Mouse (Mus musculus) embryonic facial prominence, embryonic 12.5 days (tissue): ENCODE measurements around the gene Git1. TPM values are rescaled to one million over a fixed set of nuclear protein-coding genes. Genes with fewer than 3 reads are reported as not detected.

ENCODE experiments used
- ATAC-seq: fragments of 200-750 bp; cut with Nextera tagmentation; 2 replicates; pipeline ENCODE4 v1.8.0; 2017; ENCODE audit not compliant: insufficient number of reproducible peaks, insufficient read depth, low FRiP score, low TSS enrichment
- H3K27ac ChIP-seq: fragments of 300-500 bp; sonication (generic); 2 replicates; pipeline ENCODE4 v1.5.1; 2016; ENCODE audit warnings: mild to moderate bottlenecking
- H3K27me3 ChIP-seq: fragments of 300-500 bp; sonication (generic); 2 replicates; pipeline ENCODE4 v1.6.1; 2016; ENCODE audit warnings: mild to moderate bottlenecking, moderate library complexity
- H3K36me3 ChIP-seq: fragments of 300-500 bp; sonication (generic); 2 replicates; pipeline ENCODE4 v1.6.1; 2016; ENCODE audit warnings: mild to moderate bottlenecking
- H3K4me1 ChIP-seq: fragments of 300-500 bp; sonication (generic); 2 replicates; pipeline ENCODE4 v1.6.1; 2016
- H3K4me2 ChIP-seq: fragments of 300-500 bp; sonication (generic); replicated peaks from 2 replicates; pipeline ENCODE4 v1.6.1; 2016; ENCODE audit warnings: mild to moderate bottlenecking, moderate library complexity
- H3K4me3 ChIP-seq: fragments of 300-500 bp; sonication (generic); 2 replicates; pipeline ENCODE4 v1.5.1; 2016; ENCODE audit warnings: mild to moderate bottlenecking
- H3K9ac ChIP-seq: fragments of 300-500 bp; sonication (generic); 2 replicates; pipeline ENCODE4 v1.6.1; 2016; ENCODE audit warnings: mild to moderate bottlenecking, moderate library complexity
- H3K9me3 ChIP-seq: fragments of 300-500 bp; sonication (generic); 2 replicates; pipeline ENCODE4 v1.6.1; 2016; ENCODE audit warnings: mild to moderate bottlenecking, moderate library complexity
- WGBS: fragments of 180-500 bp; shearing (Covaris S2); methylation state at CpG from one replicate; pipeline ENCODE4 v1.1.7; 2016; 5-methylcytosine and 5-hydroxymethylcytosine counted together
- polyA plus RNA-seq: library from polyadenylated mRNA; unstranded; fragments of >200 nt; fragmentation: Nextera tagmentation; extraction: Ambion mirVana; gene quantifications from 2 replicates; pipeline ENCODE4 v1.2.1, GENCODE M21; 2016

Gene Git1
- polyA plus RNA-seq, 1 experiment from 2014 or later, result 11.1 TPM

GRCm38 (mm10) chr11:77503511-77503910, 10.1 kb downstream of the Git1 start:
- H3K9me3 ChIP-seq, result no peaks in the 10 kb centered on the region
- no peaks in the 10 kb centered on the region for H3K27me3 ChIP-seq
- peaks cover 80% of the 10 kb centered on the region for H3K36me3 ChIP-seq
- ATAC-seq, result no peak
- H3K27ac ChIP-seq, result no peak overlapping the region
- H3K4me1 ChIP-seq, result peaks cover 11% of the 10 kb centered on the region
- WGBS, result 57% methylated on average over 3 of the region's 3 CpGs
- no peak overlapping the region for H3K9ac ChIP-seq
- no peak overlapping the region for H3K4me2 ChIP-seq
- no peak overlapping the region for H3K4me3 ChIP-seq

GRCm38 (mm10) chr11:77504377-77504776, 11.0 kb downstream of the Git1 start:
- Histone ChIP-seq H3K4me2 (no peak overlapping the region), H3K9me3 (no peaks in the 10 kb centered on the region), H3K4me1 (peaks cover 18% of the 10 kb centered on the region), H3K27me3 (no peaks in the 10 kb centered on the region), H3K4me3 (no peak overlapping the region), H3K27ac (no peak overlapping the region), H3K9ac (no peak overlapping the region), H3K36me3 (peaks cover 73% of the 10 kb centered on the region)
- ATAC-seq, result no peak
- 94% methylated on average over 19 of the region's 19 CpGs for WGBS

GRCm38 (mm10) chr11:77505291-77505980, 12.1 kb downstream of the Git1 start:
- Histone ChIP-seq H3K4me3 (no peak overlapping the region), H3K9ac (no peak overlapping the region), H3K36me3 (peaks cover 63% of the 10 kb centered on the region), H3K4me1 (peaks cover 15% of the 10 kb centered on the region), H3K9me3 (no peaks in the 10 kb centered on the region), H3K4me2 (no peak overlapping the region), H3K27ac (no peak overlapping the region), H3K27me3 (no peaks in the 10 kb centered on the region)
- 90% methylated on average over 22 of the region's 22 CpGs for WGBS
- no peak for ATAC-seq

GRCm38 (mm10) chr11:77506273-77506672, 12.9 kb downstream of the Git1 start:
- Histone ChIP-seq H3K9me3 (no peaks in the 10 kb centered on the region), H3K4me2 (no peak overlapping the region), H3K4me1 (peaks cover 12% of the 10 kb centered on the region), H3K9ac (no peak overlapping the region), H3K36me3 (peaks cover 57% of the 10 kb centered on the region), H3K27me3 (no peaks in the 10 kb centered on the region), H3K4me3 (no peak overlapping the region), H3K27ac (no peak overlapping the region)
- WGBS, result 82% methylated on average over 14 of the region's 14 CpGs
- ATAC-seq, result no peak

- no peaks in the 10 kb centered on the region for H3K9me3 ChIP-seq
- no peak for ATAC-seq
- no peaks in the 10 kb centered on the region for H3K27me3 ChIP-seq
- no peak overlapping the region for H3K4me2 ChIP-seq
- WGBS, result 82% methylated on average over 6 of the region's 6 CpGs
- peaks cover 56% of the 10 kb centered on the region for H3K36me3 ChIP-seq
- no peak overlapping the region for H3K27ac ChIP-seq
- no peak overlapping the region for H3K9ac ChIP-seq
- no peak overlapping the region for H3K4me3 ChIP-seq
- peaks cover 15% of the 10 kb centered on the region for H3K4me1 ChIP-seq
Observed at GRCm38 (mm10) chr11:77506941-77507340, 13.6 kb downstream of the Git1 start.

- ATAC-seq, result no peak
- WGBS, result 76% methylated on average over 4 of the region's 4 CpGs
- Histone ChIP-seq H3K27ac (no peak overlapping the region), H3K36me3 (peaks cover 51% of the 10 kb centered on the region), H3K4me2 (no peak overlapping the region), H3K27me3 (no peaks in the 10 kb centered on the region), H3K4me1 (peaks cover 18% of the 10 kb centered on the region), H3K9ac (no peak overlapping the region), H3K9me3 (no peaks in the 10 kb centered on the region), H3K4me3 (no peak overlapping the region)
Observed at GRCm38 (mm10) chr11:77507426-77507825, 14.1 kb downstream of the Git1 start.

GRCm38 (mm10) chr11:77508068-77509021, 15.0 kb downstream of the Git1 start:
- H3K9ac ChIP-seq, result peak overlapping the region; percentile 48
- H3K4me1 ChIP-seq, result peaks cover 20% of the 10 kb centered on the region
- H3K36me3 ChIP-seq, result peaks cover 42% of the 10 kb centered on the region
- H3K4me3 ChIP-seq, result peak overlapping the region; percentile 37
- peak overlapping the region; percentile 72 for H3K27ac ChIP-seq
- no peaks in the 10 kb centered on the region for H3K9me3 ChIP-seq
- 18% methylated on average over 49 of the region's 49 CpGs for WGBS
- no peaks in the 10 kb centered on the region for H3K27me3 ChIP-seq
- peak overlapping the region; percentile 72 for H3K4me2 ChIP-seq
- peak; percentile 49; the same call in 1 of the 2 replicates for ATAC-seq

- 70% methylated on average over 5 of the region's 5 CpGs for WGBS
- no peak overlapping the region for H3K9ac ChIP-seq
- H3K27ac ChIP-seq, result no peak overlapping the region
- peaks cover 12% of the 10 kb centered on the region for H3K36me3 ChIP-seq
- H3K9me3 ChIP-seq, result no peaks in the 10 kb centered on the region
- ATAC-seq, result no peak
- H3K4me3 ChIP-seq, result no peak overlapping the region
- H3K4me2 ChIP-seq, result no peak overlapping the region
- H3K4me1 ChIP-seq, result peaks cover 47% of the 10 kb centered on the region
- peaks cover 21% of the 10 kb centered on the region for H3K27me3 ChIP-seq
Observed at GRCm38 (mm10) chr11:77511336-77511735, 18.0 kb downstream of the Git1 start.

- Histone ChIP-seq H3K4me1 (peaks cover 44% of the 10 kb centered on the region), H3K27me3 (peaks cover 24% of the 10 kb centered on the region), H3K27ac (peak overlapping the region; percentile 75), H3K9me3 (no peaks in the 10 kb centered on the region), H3K4me3 (peak overlapping the region; percentile 74), H3K36me3 (no peaks in the 10 kb centered on the region), H3K9ac (peak overlapping the region; percentile 77), H3K4me2 (peak overlapping the region; percentile 98)
- peak; percentile 35; the same call in 1 of the 2 replicates for ATAC-seq
- WGBS, result 1% methylated on average over 69 of the region's 84 CpGs
Observed at GRCm38 (mm10) chr11:77512891-77513810, 19.8 kb downstream of the Git1 start.

GRCm38 (mm10) chr11:77513811-77514170, 20.4 kb downstream of the Git1 start:
- H3K27me3 ChIP-seq, result peaks cover 24% of the 10 kb centered on the region
- H3K27ac ChIP-seq, result no peak overlapping the region; the same call in 1 of the 2 replicates
- H3K4me3 ChIP-seq, result peak overlapping the region; percentile 74

GRCm38 (mm10) chr11:77514281-77514831, 21.0 kb downstream of the Git1 start:
- WGBS, result 7% methylated on average over 19 of the region's 19 CpGs
- peak overlapping the region; percentile 98 for H3K4me2 ChIP-seq
- H3K9ac ChIP-seq, result 0 out of 2 replicates have a peak overlapping the region, but pooled peaks have one; percentile 53
- no peak overlapping the region for H3K27ac ChIP-seq
- H3K27me3 ChIP-seq, result peaks cover 24% of the 10 kb centered on the region
- no peak for ATAC-seq
- H3K9me3 ChIP-seq, result no peaks in the 10 kb centered on the region
- no peaks in the 10 kb centered on the region for H3K36me3 ChIP-seq
- H3K4me3 ChIP-seq, result peak overlapping the region; percentile 74
- H3K4me1 ChIP-seq, result peaks cover 35% of the 10 kb centered on the region

More at GRCm38 (mm10) chr11:77513811-77514170, 20.4 kb downstream of the Git1 start:
- Histone ChIP-seq H3K9me3 (no peaks in the 10 kb centered on the region), H3K4me1 (peaks cover 38% of the 10 kb centered on the region), H3K9ac (peak overlapping the region; percentile 22; the same call in 1 of the 2 replicates), H3K4me2 (peak overlapping the region; percentile 98), H3K36me3 (no peaks in the 10 kb centered on the region)
- ATAC-seq, result no peak
- 7% methylated on average over 10 of the region's 10 CpGs for WGBS
